Mouse (Mus musculus) liver, embryonic 11.5 days (tissue): ENCODE results near the gene Elp6. TPM values are rescaled to one million over a fixed set of nuclear protein-coding genes. Genes with fewer than 3 reads are reported as not detected.
A peak's percentile ranks its signal among the peaks of the same experiment; 100 is the strongest.
"Not testable (repeated sequence)": the region's sequence is repeated elsewhere in the genome, so short reads cannot be mapped to it uniquely, and the experiment has no call there.

Source experiments
- ATAC-seq: fragments of 200-750 bp; cut with Nextera tagmentation; replicated peaks from 2 replicates; pipeline ENCODE4 v1.8.0; 2017; ENCODE audit warnings: moderate number of reproducible peaks, mild to moderate bottlenecking, moderate TSS enrichment, moderate library complexity; ENCODE audit not compliant: low FRiP score
- DNase-seq: peaks from one replicate; pipeline ENCODE4 v3.0.0-alpha.2; 2017; ENCODE audit warnings: low spot score
- H3K27ac ChIP-seq: fragments of 300-500 bp; sonication (generic); 2 replicates; pipeline ENCODE4 v1.5.1; 2014; ENCODE audit warnings: mild to moderate bottlenecking, low read depth, low read length, control low read depth
- H3K27me3 ChIP-seq: fragments of 300-500 bp; sonication (generic); replicated peaks from 2 replicates; pipeline ENCODE4 v1.6.1; 2014; ENCODE audit warnings: low read length, mixed read lengths; ENCODE audit not compliant: control insufficient read depth, insufficient read depth
- H3K36me3 ChIP-seq: fragments of 300-500 bp; sonication (generic); 2 replicates; pipeline ENCODE4 v1.6.1; 2014; ENCODE audit warnings: mild to moderate bottlenecking, low read length, moderate library complexity, mixed read lengths; ENCODE audit not compliant: control insufficient read depth, insufficient read depth
- H3K4me1 ChIP-seq: fragments of 300-500 bp; sonication (generic); replicated peaks from 2 replicates; pipeline ENCODE4 v1.6.1; 2014; ENCODE audit warnings: low read length, mixed read lengths; ENCODE audit not compliant: control insufficient read depth, insufficient read depth
- H3K4me2 ChIP-seq: fragments of 300-500 bp; sonication (generic); 2 replicates; pipeline ENCODE4 v1.6.1; 2014; ENCODE audit warnings: mild to moderate bottlenecking, control low read depth, moderate library complexity
- H3K4me3 ChIP-seq: fragments of 300-500 bp; sonication (generic); 2 replicates; pipeline ENCODE4 v1.5.1; 2014; ENCODE audit warnings: low read depth, low read length, control low read depth
- H3K9ac ChIP-seq: fragments of 300-500 bp; sonication (generic); 2 replicates; pipeline ENCODE4 v1.6.1; 2014; ENCODE audit warnings: low read depth, low read length, control low read depth
- H3K9me3 ChIP-seq: fragments of 300-500 bp; sonication (generic); 2 replicates; pipeline ENCODE4 v1.6.1; 2016; ENCODE audit warnings: low read length, inconsistent platforms, mixed read lengths; ENCODE audit not compliant: control insufficient read depth
- WGBS: fragments of 180-500 bp; shearing (Covaris S2); extraction: QIAGEN DNeasy Blood & Tissue Kit; methylation state at CpG from one replicate; pipeline ENCODE4 v1.1.7; 2014; 5-methylcytosine and 5-hydroxymethylcytosine counted together
- polyA plus RNA-seq: library from polyadenylated mRNA; unstranded; fragments of >200 nt; fragmentation: Nextera tagmentation; extraction: Ambion mirVana; gene quantifications from 2 replicates; pipeline ENCODE4 v1.2.1, GENCODE M21; 2014

Elp6 gene
- polyA plus RNA-seq, 1 experiment from 2014 or later = 27.7 TPM

DNA sequence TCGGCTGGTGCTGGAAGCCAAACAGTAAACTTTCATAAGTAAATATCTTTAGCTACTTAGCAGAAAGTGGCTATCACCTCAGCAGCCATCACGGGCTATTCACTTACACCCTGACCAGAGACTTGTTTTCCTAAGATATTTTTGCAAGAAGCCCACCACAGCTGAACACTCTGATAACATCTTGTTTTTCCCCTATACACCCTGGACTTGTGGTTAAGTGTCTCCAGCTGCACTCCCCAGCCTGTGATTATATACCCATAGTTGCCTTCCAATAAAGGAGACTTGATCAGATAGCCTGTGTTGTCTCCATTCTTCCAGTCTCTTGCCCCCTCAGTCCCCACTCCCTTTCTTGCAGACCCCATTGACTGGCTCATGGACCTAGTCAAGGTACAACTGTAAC, 23.2 kb downstream of the Elp6 start:
- no peak overlapping the region for H3K4me3 ChIP-seq
- no peaks in the 10 kb centered on the region for H3K36me3 ChIP-seq
- no peak overlapping the region for H3K9ac ChIP-seq
- peaks cover 9% of the 10 kb centered on the region for H3K4me1 ChIP-seq
- DNase-seq (no peak), ATAC-seq (0 out of 2 replicates have a peak, but pooled peaks have one; percentile 21)
- no peak overlapping the region for H3K27ac ChIP-seq
- no peaks in the 10 kb centered on the region for H3K27me3 ChIP-seq
- H3K9me3 ChIP-seq = no peaks in the 10 kb centered on the region
- WGBS = 43% methylated on average over 2 of the region's 2 CpGs
- H3K4me2 ChIP-seq = no peak overlapping the region

- Histone ChIP-seq H3K36me3 (no peaks in the 10 kb centered on the region), H3K4me3 (no peak overlapping the region), H3K27me3 (no peaks in the 10 kb centered on the region), H3K4me2 (peak overlapping the region; percentile 1; the same call in 1 of the 2 replicates), H3K9ac (no peak overlapping the region), H3K9me3 (no peaks in the 10 kb centered on the region), H3K27ac (peak overlapping the region; percentile 3; the same call in 1 of the 2 replicates), H3K4me1 (peaks cover 9% of the 10 kb centered on the region)
- ATAC-seq (no peak), DNase-seq (no peak)
- 39% methylated on average over 5 of the region's 5 CpGs for WGBS
Observed at GRCm38 (mm10) chr9:110328946-110329630, 24.1 kb downstream of the Elp6 start.

DNA sequence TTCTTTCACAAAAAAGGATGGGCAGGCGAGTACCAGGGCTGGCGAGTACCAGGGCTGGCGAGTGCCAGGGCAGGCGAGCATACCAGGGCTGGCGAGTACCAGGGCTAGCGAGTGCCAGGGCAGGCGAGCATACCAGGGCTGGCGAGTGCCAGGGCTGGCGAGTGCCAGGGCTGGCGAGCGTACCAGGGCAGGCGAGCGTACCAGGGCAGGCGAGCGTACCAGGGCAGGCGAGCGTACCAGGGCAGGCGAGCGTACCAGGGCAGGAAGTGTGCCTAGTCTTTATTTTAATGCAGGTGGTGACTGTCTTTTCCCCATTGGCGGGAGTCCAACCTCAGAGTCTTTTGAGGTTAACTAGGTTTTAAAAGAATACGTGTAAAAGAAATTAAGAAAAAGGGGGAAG, 24.7 kb downstream of the Elp6 start:
- 80% methylated on average over 21 of the region's 21 CpGs for WGBS
- H3K4me2 ChIP-seq = no peak overlapping the region; the same call in 1 of the 2 replicates
- no peak for ATAC-seq
- peak overlapping the region; percentile 38; the same call in 1 of the 2 replicates for H3K27ac ChIP-seq
- no peak for DNase-seq
- H3K9ac ChIP-seq = no peak overlapping the region
- peaks cover 13% of the 10 kb centered on the region for H3K4me1 ChIP-seq
- H3K4me3 ChIP-seq = no peak overlapping the region
- no peaks in the 10 kb centered on the region for H3K9me3 ChIP-seq
- H3K27me3 ChIP-seq = no peaks in the 10 kb centered on the region
- H3K36me3 ChIP-seq = no peaks in the 10 kb centered on the region

DNA sequence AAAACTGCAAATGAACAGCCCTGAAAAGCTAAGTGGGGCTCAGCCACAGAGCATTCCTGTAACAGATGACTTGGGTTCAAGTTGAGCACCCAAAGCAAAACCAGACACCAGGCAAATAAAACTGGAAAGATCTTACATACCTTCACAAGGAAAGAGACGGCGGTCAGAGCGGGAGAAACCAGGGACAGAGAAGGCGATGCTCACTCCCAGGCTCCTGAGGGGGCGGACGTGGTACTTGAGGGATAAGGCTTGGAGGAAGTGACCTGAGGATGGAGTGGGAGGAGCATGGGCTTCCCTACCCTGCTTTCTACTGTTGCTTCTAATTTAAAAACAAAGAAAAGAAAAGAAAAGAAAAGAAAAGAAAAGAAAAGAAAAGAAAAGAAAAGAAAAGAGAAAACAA, 25.4 kb downstream of the Elp6 start:
- no peak overlapping the region for H3K9ac ChIP-seq
- peaks cover 18% of the 10 kb centered on the region for H3K4me1 ChIP-seq

DNA sequence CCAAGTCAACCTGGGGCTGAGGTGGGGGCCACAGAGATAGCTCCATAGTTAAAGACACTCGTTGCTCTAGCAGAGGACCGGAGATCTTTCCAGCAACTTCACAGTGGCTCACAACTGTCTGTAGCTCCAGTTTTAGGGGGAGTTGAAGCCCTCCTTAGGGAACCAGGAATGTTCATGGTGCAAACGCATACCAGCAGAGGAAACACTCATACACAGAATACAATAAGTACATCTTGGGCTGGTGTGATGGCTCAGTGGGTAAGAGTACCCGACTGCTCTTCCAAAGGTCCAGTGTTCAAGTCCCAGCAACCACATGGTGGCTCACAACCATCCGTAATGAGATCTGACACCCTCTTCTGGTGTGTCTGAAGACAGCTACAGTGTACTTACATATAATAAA, 25.9 kb downstream of the Elp6 start:
- H3K36me3 ChIP-seq, H3K4me2 ChIP-seq, ATAC-seq, H3K9me3 ChIP-seq, H3K9ac ChIP-seq, H3K27me3 ChIP-seq, H3K27ac ChIP-seq, DNase-seq, H3K4me3 ChIP-seq: not testable (repeated sequence)
- H3K4me1 ChIP-seq = peaks cover 20% of the 10 kb centered on the region
- WGBS = 87% methylated on average over 4 of the region's 5 CpGs

More for the DNA sequence above, 25.4 kb downstream of the Elp6 start:
- Histone ChIP-seq H3K27ac (no peak overlapping the region), H3K4me2 (peak overlapping the region; percentile 21; the same call in 1 of the 2 replicates), H3K36me3 (no peaks in the 10 kb centered on the region), H3K4me3 (no peak overlapping the region), H3K27me3 (no peaks in the 10 kb centered on the region), H3K9me3 (no peaks in the 10 kb centered on the region)
- 45% methylated on average over 6 of the region's 6 CpGs for WGBS
- no peak for DNase-seq
- ATAC-seq = no peak

DNA sequence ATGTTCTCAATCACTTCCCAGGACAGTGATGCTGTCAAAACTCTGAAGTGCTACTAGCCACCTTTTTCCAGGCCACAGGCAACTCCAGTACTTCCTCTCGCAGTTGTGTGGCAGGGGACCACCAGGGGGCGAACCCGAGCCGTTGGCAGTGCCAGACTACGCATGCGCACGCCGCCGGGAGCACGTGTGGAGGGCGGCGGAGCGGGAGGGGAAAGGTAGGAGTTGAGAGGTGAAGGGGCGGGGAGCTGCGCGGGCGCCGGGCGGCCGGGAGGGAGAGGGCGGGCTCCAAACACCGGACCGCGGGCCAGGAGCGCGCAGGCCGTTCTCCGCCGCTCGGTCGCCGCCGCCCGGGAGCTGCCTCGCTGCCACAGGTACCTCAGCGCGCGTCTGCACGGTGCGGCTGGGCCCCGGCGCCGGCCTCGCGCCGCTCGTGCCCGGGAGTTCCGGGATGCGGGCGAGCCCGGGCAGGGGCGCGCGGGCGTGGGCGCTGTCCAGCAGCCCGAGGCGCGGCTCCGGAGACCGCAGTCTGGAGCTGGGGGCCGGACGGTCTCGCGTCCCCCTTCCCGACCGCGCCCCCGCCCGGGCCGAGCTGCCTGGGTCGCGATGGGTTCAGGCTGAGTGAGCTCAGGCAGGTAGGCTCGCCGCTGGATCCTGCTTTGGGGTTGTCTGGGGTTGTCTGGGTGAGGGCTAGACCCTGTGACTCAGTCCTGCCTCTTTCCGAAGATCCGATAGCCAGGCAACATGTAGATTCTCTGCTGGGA, 28.3 kb downstream of the Elp6 start, which contains the start of gene Scap:
Gene Scap, plus strand, starts transcription at position 154 of the 761 bp plus-strand sequence.
- Histone ChIP-seq H3K9ac (peak within 1 kb of the TSS; percentile 75), H3K9me3 (no peaks in the 10 kb centered on the region), H3K27ac (peak within 1 kb of the TSS; percentile 68), H3K27me3 (no peaks in the 10 kb centered on the region), H3K4me1 (peaks cover 22% of the 10 kb centered on the region), H3K36me3 (no peaks in the 10 kb centered on the region), H3K4me3 (peak within 1 kb of the TSS; percentile 93), H3K4me2 (peak within 1 kb of the TSS; percentile 88)
- WGBS = under 1% methylated on average over 78 of the region's 78 CpGs
- DNase-seq (peak; percentile 100), ATAC-seq (peak; percentile 89)

DNA sequence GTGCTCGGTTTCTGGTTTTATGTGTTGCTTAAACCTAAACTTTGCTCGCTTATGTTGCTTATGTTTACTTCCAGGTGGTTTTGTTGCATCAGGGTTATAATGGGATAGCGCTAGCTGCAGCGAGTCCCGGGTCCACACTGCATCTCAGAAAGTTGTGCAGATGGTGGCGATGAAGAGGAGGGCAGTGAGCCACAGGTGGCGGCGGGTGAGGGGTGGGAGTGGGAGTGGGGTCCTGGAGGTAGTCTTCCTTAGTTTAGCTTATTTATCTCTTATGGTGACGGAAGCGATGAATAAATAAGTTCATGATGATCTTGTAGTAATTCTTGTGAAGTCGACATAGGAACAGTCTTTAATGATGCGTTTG, 28.9 kb downstream of the Elp6 start:
- peak overlapping the region; percentile 68; the same call in 1 of the 2 replicates for H3K27ac ChIP-seq
- H3K27me3 ChIP-seq = no peaks in the 10 kb centered on the region
- peak overlapping the region; percentile 75 for H3K9ac ChIP-seq
- H3K4me2 ChIP-seq = peak overlapping the region; percentile 88
- H3K9me3 ChIP-seq = no peaks in the 10 kb centered on the region
- ATAC-seq (peak; percentile 19), DNase-seq (no peak)
- peaks cover 21% of the 10 kb centered on the region for H3K4me1 ChIP-seq
- no peaks in the 10 kb centered on the region for H3K36me3 ChIP-seq
- peak overlapping the region; percentile 93 for H3K4me3 ChIP-seq
- 9% methylated on average over 12 of the region's 12 CpGs for WGBS

GRCm38 (mm10) chr9:110334849-110335248, 29.9 kb downstream of the Elp6 start:
- Histone ChIP-seq H3K27me3 (no peaks in the 10 kb centered on the region), H3K9me3 (no peaks in the 10 kb centered on the region), H3K4me2 (peak overlapping the region; percentile 88), H3K27ac (no peak overlapping the region), H3K36me3 (no peaks in the 10 kb centered on the region), H3K9ac (no peak overlapping the region), H3K4me3 (peak overlapping the region; percentile 12; the same call in 1 of the 2 replicates), H3K4me1 (peaks cover 14% of the 10 kb centered on the region; the same call in 1 of the 2 replicates)
- ATAC-seq = no peak
- DNase-seq = no peak
- 63% methylated on average over 8 of the region's 8 CpGs for WGBS
